Mouse (Mus musculus) lung, postnatal 0 days (tissue): ENCODE data around the gene Zfp524.

Source experiments
- CTCF ChIP-seq: IDR thresholded peaks from 2 replicates; pipeline ENCODE4 v1.5.1; 2016; ENCODE audit warnings: antibody characterized with exemption, mild to moderate bottlenecking
- EP300 ChIP-seq: IDR thresholded peaks from 2 replicates; pipeline ENCODE4 v1.6.1; 2016; ENCODE audit warnings: antibody characterized with exemption, mild to moderate bottlenecking, control low read depth

- TF ChIP-seq CTCF (no peak), EP300 (no peak)
Measured at GRCm38 (mm10) chr7:5016057-5016456, 1.8 kb downstream of the Zfp524 start.
